Mouse (Mus musculus) adrenal gland, postnatal 14 days (tissue): ENCODE results near the gene Mfsd5. TPM values are rescaled to one million over a fixed set of nuclear protein-coding genes. Genes with fewer than 3 reads are reported as not detected.

Experiments
- DNase-seq: peaks from one replicate; pipeline ENCODE4 v3.0.0; 2021; ENCODE audit warnings: mixed read lengths
- total RNA-seq: library from RNA; stranded (reverse); gene quantifications from 2 replicates; pipeline ENCODE4 v1.2.3, GENCODE M21; 2021

Gene Mfsd5
- total RNA-seq, 1 experiment from 2014 or later = 29.9 TPM

- DNase-seq = peak; percentile 80
Measured at GRCm38 (mm10) chr15:102247252-102248130, 31.8 kb upstream of the Mfsd5 start.

GRCm38 (mm10) chr15:102248131-102248811 lies 31.0 kb upstream of the Mfsd5 start:
- no peak for DNase-seq

GRCm38 (mm10) chr15:102248812-102249191 lies 30.5 kb upstream of the Mfsd5 start:
- DNase-seq = no peak

- DNase-seq = no peak
Measured at GRCm38 (mm10) chr15:102249251-102249691, 30.0 kb upstream of the Mfsd5 start.

GRCm38 (mm10) chr15:102249967-102250366 lies 29.3 kb upstream of the Mfsd5 start:
- DNase-seq = no peak

- no peak for DNase-seq
Measured at GRCm38 (mm10) chr15:102250521-102250920, 28.7 kb upstream of the Mfsd5 start.

GRCm38 (mm10) chr15:102255547-102256255 lies 23.6 kb upstream of the Mfsd5 start:
- no peak for DNase-seq

GRCm38 (mm10) chr15:102256431-102257201 lies 22.6 kb upstream of the Mfsd5 start:
- no peak for DNase-seq

- peak; percentile 74 for DNase-seq
Measured at GRCm38 (mm10) chr15:102257202-102258075, 21.8 kb upstream of the Mfsd5 start, which contains the start of gene Rarg. Gene Rarg (minus strand): TSS chr15:102257517.

- DNase-seq = no peak
Measured at GRCm38 (mm10) chr15:102258076-102258470, 21.2 kb upstream of the Mfsd5 start.

GRCm38 (mm10) chr15:102258581-102259253 lies 20.5 kb upstream of the Mfsd5 start:
- no peak for DNase-seq

- no peak for DNase-seq
Measured at GRCm38 (mm10) chr15:102262582-102262981, 16.7 kb upstream of the Mfsd5 start.

GRCm38 (mm10) chr15:102263037-102263436 lies 16.2 kb upstream of the Mfsd5 start:
- DNase-seq = no peak

GRCm38 (mm10) chr15:102265548-102265947 lies 13.7 kb upstream of the Mfsd5 start:
- no peak for DNase-seq

- no peak for DNase-seq
Measured at GRCm38 (mm10) chr15:102270274-102270960, 8.8 kb upstream of the Mfsd5 start, which contains the start of gene Gm9918. Gene Gm9918 (plus strand): TSS chr15:102270563.

- DNase-seq = no peak
Measured at GRCm38 (mm10) chr15:102271441-102271840, 7.8 kb upstream of the Mfsd5 start.

- no peak for DNase-seq
Measured at GRCm38 (mm10) chr15:102273982-102274716, 5.1 kb upstream of the Mfsd5 start.

- no peak for DNase-seq
Measured at GRCm38 (mm10) chr15:102278726-102279091, 545 bp upstream of the Mfsd5 start.
